Comparison of ENCODE assay signal across 21 mouse cellular contexts in genomic region chr11:51593368-51593767, GRCm38 (mm10). TPM values are rescaled to one million over a fixed set of nuclear protein-coding genes. Genes with fewer than 3 reads are reported as not detected.
DNase-seq lines count a peak whose midpoint lies in the region; ATAC-seq and TF ChIP-seq lines count a peak whose summit lies in the region.
"Had no signal": no experiment of that assay in that cellular context is flagged by ENCODE, and none has a peak within 500 bp of the region (broad histone marks: within the 10 kb centered on the region; RNA-seq: fewer than 3 reads in every experiment).

No protein-coding gene starts in this region.

- H3K9ac ChIP-seq in forebrain, embryonic 12.5 days: no peak overlapping the region
- H3K9ac ChIP-seq in forebrain, embryonic 14.5 days (ENCODE audit: low read length): no peak overlapping the region
- H3K9ac ChIP-seq in intestine, postnatal 0 days (ENCODE audit: low read depth, low read length): no peak overlapping the region
- no peak overlapping the region for H3K9ac ChIP-seq in intestine, embryonic 16.5 days (ENCODE audit: low read depth, low read length)
- H3K9ac ChIP-seq in CH12.LX (ENCODE audit: insufficient read depth, low read depth) (no peak overlapping the region), MEL (ENCODE audit: control insufficient read depth, low read depth, low read length, poor library complexity, severe bottlenecking) (no peak overlapping the region)
- H3K9ac ChIP-seq: embryonic facial prominence, embryonic 12.5 days; forebrain, embryonic 13.5 days; forebrain, postnatal 0 days had no signal

- TF ChIP-seq RAD21 in CH12.LX (IDR thresholded peaks at IDR 0.05; ENCODE audit: low read depth, low read length) (no peak), MEL (IDR thresholded peaks at IDR 0.05; ENCODE audit: low read depth, low read length) (no peak)

- no peak for DNase-seq in forebrain, embryonic 14.5 days (ENCODE audit: low spot score)
- DNase-seq in CH12.LX (ENCODE audit: extremely low read depth) (no peak), MEL (ENCODE audit: low read depth, low spot score) (peak; percentile 23)
- no peak for DNase-seq in adrenal gland, adult (ENCODE audit: inconsistent age in 2 of 2, low spot score in 1 of 2)
- DNase-seq in gastrocnemius, adult 8-10 months (ENCODE audit: low spot score in 2 of 2): no peak
- DNase-seq: adrenal gland, adult 8-10 months; adrenal gland, postnatal 14 days; adrenal gland, postnatal 36 days; cerebellum, adult 11-12 months; cerebellum, adult 2 months; cerebellum, adult 9-10 months; cerebellum, postnatal 10 days; cerebellum, postnatal 25 days; forebrain, postnatal 0 days had no signal

- no peak overlapping the region for H3K27ac ChIP-seq in forebrain, embryonic 12.5 days
- no peak overlapping the region for H3K27ac ChIP-seq in forebrain, embryonic 14.5 days (ENCODE audit: low read depth, low read length)
- peak overlapping the region; percentile 8; the same call in 1 of the 2 replicates for H3K27ac ChIP-seq in intestine, postnatal 0 days (ENCODE audit: low read depth, low read length)
- H3K27ac ChIP-seq in intestine, embryonic 16.5 days (ENCODE audit: low read length): no peak overlapping the region
- no peak overlapping the region for H3K27ac ChIP-seq in CH12.LX (ENCODE audit: insufficient read depth, low read depth)
- H3K27ac ChIP-seq in MEL (ENCODE audit: control insufficient read depth, low read depth, low read length): no peak overlapping the region
- H3K27ac ChIP-seq: embryonic facial prominence, embryonic 10.5 days; embryonic facial prominence, embryonic 12.5 days; forebrain, embryonic 13.5 days had no signal

- TF ChIP-seq EP300 in CH12.LX (IDR thresholded peaks at IDR 0.05; ENCODE audit: low read length) (no peak), MEL (IDR thresholded peaks at IDR 0.05; ENCODE audit: low read depth in 1 of 2, low read length in 2 of 2) (0 out of 4 replicates have a peak, but pooled peaks of 1 of the 2 experiments have one; percentile 4)

- no peak overlapping the region for H3K4me2 ChIP-seq in forebrain, embryonic 12.5 days
- no peak overlapping the region for H3K4me2 ChIP-seq in forebrain, embryonic 14.5 days (ENCODE audit: low read length)
- H3K4me2 ChIP-seq in intestine, postnatal 0 days (replicated peaks; ENCODE audit: low read depth): no peak overlapping the region
- no peak overlapping the region for H3K4me2 ChIP-seq in intestine, embryonic 16.5 days (ENCODE audit: low read depth, low read length)
- H3K4me2 ChIP-seq in CH12.LX (ENCODE audit: insufficient read depth, low read depth, poor library complexity, severe bottlenecking): no peak overlapping the region
- H3K4me2 ChIP-seq: embryonic facial prominence, embryonic 12.5 days; forebrain, embryonic 13.5 days had no signal

- TF ChIP-seq POLR2A in CH12.LX (IDR thresholded peaks at IDR 0.05; ENCODE audit: low read depth, low read length) (no peak), MEL (IDR thresholded peaks at IDR 0.05; ENCODE audit: control insufficient read depth in 1 of 2, insufficient read depth in 1 of 2, low read depth in 1 of 2, low read length in 2 of 2, poor library complexity in 1 of 2) (peak in 1 of 2 experiments; percentile 46; a peak in 1 of 4 replicates)

- no peak for TF ChIP-seq CTCF in intestine, postnatal 0 days (IDR thresholded peaks at IDR 0.05; ENCODE audit: low read depth)
- no peak for TF ChIP-seq CTCF in CH12.LX (conservative IDR thresholded peaks at IDR 0.05 in 1 of 2, IDR thresholded peaks at IDR 0.05 in 1 of 2; ENCODE audit: low read depth in 2 of 2, low read length in 2 of 2)
- no peak for TF ChIP-seq CTCF in MEL (IDR thresholded peaks at IDR 0.05 in 2 of 3, conservative IDR thresholded peaks at IDR 0.05 in 1 of 3; ENCODE audit: control insufficient read depth in 1 of 3, insufficient read depth in 1 of 3, low read depth in 2 of 3, low read length in 3 of 3, poor library complexity in 1 of 3, severe bottlenecking in 1 of 3)

- no peaks in the 10 kb centered on the region for H3K9me3 ChIP-seq in forebrain, embryonic 12.5 days
- H3K9me3 ChIP-seq in forebrain, embryonic 14.5 days (replicated peaks; ENCODE audit: control insufficient read depth, low read length): no peaks in the 10 kb centered on the region
- H3K9me3 ChIP-seq in intestine, postnatal 0 days (ENCODE audit: control insufficient read depth): no peaks in the 10 kb centered on the region
- no peaks in the 10 kb centered on the region for H3K9me3 ChIP-seq in intestine, embryonic 16.5 days (ENCODE audit: control insufficient read depth, low read length)
- H3K9me3 ChIP-seq in CH12.LX (replicated peaks; ENCODE audit: low read length) (no peaks in the 10 kb centered on the region), MEL (replicated peaks; ENCODE audit: insufficient read depth, low read length) (no peaks in the 10 kb centered on the region)
- H3K9me3 ChIP-seq: embryonic facial prominence, embryonic 12.5 days; forebrain, embryonic 13.5 days; G1E had no signal

- dilution Hi-C loops in CH12.LX (cut with MboI; ENCODE audit: extremely low pct_ligation_motif_present, extremely low pct_unique_long_range_greater_than_20kb, low sequenced_read_pairs): no loop called here

- 94% methylated on average over 4 of the region's 4 CpGs for WGBS in forebrain, embryonic 12.5 days
- WGBS in forebrain, embryonic 14.5 days: 97% methylated on average over 4 of the region's 4 CpGs
- WGBS in intestine, postnatal 0 days: 92% methylated on average over 4 of the region's 4 CpGs
- WGBS in intestine, embryonic 16.5 days: 96% methylated on average over 4 of the region's 4 CpGs

- H3K36me3 ChIP-seq in forebrain, embryonic 12.5 days (replicated peaks): peaks cover 99% of the 10 kb centered on the region
- H3K36me3 ChIP-seq in forebrain, embryonic 14.5 days (ENCODE audit: control insufficient read depth, insufficient read depth, low read length): peaks cover 99% of the 10 kb centered on the region
- peaks cover 84% of the 10 kb centered on the region for H3K36me3 ChIP-seq in intestine, postnatal 0 days (ENCODE audit: control insufficient read depth, insufficient read depth)
- peaks cover 21% of the 10 kb centered on the region; the same call in 1 of the 2 replicates for H3K36me3 ChIP-seq in intestine, embryonic 16.5 days (ENCODE audit: control insufficient read depth, insufficient read depth, low read length)
- peaks cover 77 to 94% of the 10 kb centered on the region in 2 experiments for H3K36me3 ChIP-seq in CH12.LX (replicated peaks in 1 of 2; ENCODE audit: control insufficient read depth in 1 of 2, insufficient read depth in 1 of 2, low read length in 1 of 2)
- peaks cover 24 to 53% of the 10 kb centered on the region in 2 experiments for H3K36me3 ChIP-seq in MEL (ENCODE audit: control insufficient read depth in 1 of 2, insufficient read depth in 2 of 2, low read length in 2 of 2)

- ATAC-seq in forebrain, embryonic 12.5 days (ENCODE audit: low FRiP score): 0 out of 2 replicates have a peak, but pooled peaks have one; percentile 9
- no peak for ATAC-seq in forebrain, embryonic 14.5 days
- no peak for ATAC-seq in intestine, postnatal 0 days
- no peak for ATAC-seq in intestine, embryonic 16.5 days
- ATAC-seq: forebrain, embryonic 13.5 days; forebrain, postnatal 0 days had no signal

- in situ Hi-C loops in CH12.LX (cut with MboI; ENCODE audit: low pct_ligation_motif_present, low pct_unique_long_range_greater_than_20kb, low sequenced_read_pairs): no loop called here

- H3K4me1 ChIP-seq in forebrain, embryonic 12.5 days: peaks cover 2% of the 10 kb centered on the region; the same call in 1 of the 2 replicates
- no peaks in the 10 kb centered on the region for H3K4me1 ChIP-seq in forebrain, embryonic 14.5 days (ENCODE audit: control insufficient read depth, insufficient read depth, low read length)
- H3K4me1 ChIP-seq in intestine, postnatal 0 days (replicated peaks; ENCODE audit: control insufficient read depth, insufficient read depth, low read length): no peaks in the 10 kb centered on the region
- 0 out of 2 replicates have a peak, but pooled peaks cover 3% of the 10 kb centered on the region for H3K4me1 ChIP-seq in intestine, embryonic 16.5 days (ENCODE audit: control insufficient read depth, insufficient read depth, low read length)
- H3K4me1 ChIP-seq in CH12.LX (ENCODE audit: control insufficient read depth in 1 of 2, insufficient read depth in 2 of 2): peaks cover 0 to 14% of the 10 kb centered on the region in 2 experiments; a peak in 1 of 4 replicates
- H3K4me1 ChIP-seq in MEL (ENCODE audit: control insufficient read depth in 1 of 2, insufficient read depth in 2 of 2, low read length in 2 of 2): peaks cover 2% of the 10 kb centered on the region in 2 experiments; a peak in 2 of 4 replicates
- H3K4me1 ChIP-seq: embryonic facial prominence, embryonic 10.5 days; embryonic facial prominence, embryonic 12.5 days; forebrain, embryonic 13.5 days had no signal

- H3K4me3 ChIP-seq in forebrain, embryonic 12.5 days (replicated peaks): no peak overlapping the region
- H3K4me3 ChIP-seq in forebrain, embryonic 14.5 days (ENCODE audit: low read depth, low read length): no peak overlapping the region
- no peak overlapping the region for H3K4me3 ChIP-seq in intestine, postnatal 0 days (ENCODE audit: low read depth, low read length)
- H3K4me3 ChIP-seq in intestine, embryonic 16.5 days (ENCODE audit: low read length): no peak overlapping the region
- no peak overlapping the region for H3K4me3 ChIP-seq in CH12.LX (replicated peaks in 1 of 3; ENCODE audit: low read depth in 2 of 3, low read length in 2 of 3, poor library complexity in 1 of 3)
- H3K4me3 ChIP-seq in MEL (ENCODE audit: control insufficient read depth in 1 of 2, insufficient read depth in 1 of 2, low read depth in 2 of 2, low read length in 2 of 2): no peak overlapping the region
- H3K4me3 ChIP-seq: embryonic facial prominence, embryonic 10.5 days; embryonic facial prominence, embryonic 12.5 days; forebrain, embryonic 13.5 days had no signal

- H3K27me3 ChIP-seq in forebrain, embryonic 12.5 days: no peaks in the 10 kb centered on the region
- H3K27me3 ChIP-seq in forebrain, embryonic 14.5 days (replicated peaks; ENCODE audit: control insufficient read depth, insufficient read depth, low read length): no peaks in the 10 kb centered on the region
- no peaks in the 10 kb centered on the region for H3K27me3 ChIP-seq in intestine, postnatal 0 days (replicated peaks; ENCODE audit: control insufficient read depth, insufficient read depth, low read length)
- H3K27me3 ChIP-seq in intestine, embryonic 16.5 days (replicated peaks; ENCODE audit: control insufficient read depth, insufficient read depth, low read length): no peaks in the 10 kb centered on the region
- H3K27me3 ChIP-seq in CH12.LX (replicated peaks) (no peaks in the 10 kb centered on the region), MEL (ENCODE audit: control insufficient read depth in 1 of 2, insufficient read depth in 2 of 2, low read length in 2 of 2) (no peaks in the 10 kb centered on the region)
- H3K27me3 ChIP-seq: embryonic facial prominence, embryonic 12.5 days; forebrain, embryonic 13.5 days had no signal

- H3K79me2 ChIP-seq in CH12.LX (replicated peaks; ENCODE audit: control insufficient read depth, extremely low read depth, insufficient read depth, poor library complexity, severe bottlenecking) (no peaks in the 10 kb centered on the region), MEL (ENCODE audit: control insufficient read depth, insufficient read depth, low read length, poor library complexity) (no peaks in the 10 kb centered on the region; the same call in 1 of the 2 replicates)

RNA-seq across cellular contexts. Expression of gene Phykpl, which starts 8.8 kb away (rescaled TPM):
- polyA plus RNA-seq in forebrain, embryonic 12.5 days (2016; fragmentation: Nextera tagmentation; extraction: Ambion mirVana): 15.1 and 16.4 TPM in 2 replicates
- polyA plus RNA-seq in forebrain, embryonic 14.5 days (2014; fragmentation: Nextera tagmentation; extraction: Ambion mirVana): 9.2 and 9.7 TPM in 2 replicates
- 22.7 and 24.2 TPM in 2 replicates for polyA plus RNA-seq in intestine, postnatal 0 days (2015; fragmentation: Nextera tagmentation; extraction: Ambion mirVana)
- polyA plus RNA-seq in intestine, embryonic 16.5 days (2015; fragmentation: Nextera tagmentation; extraction: Ambion mirVana): 20.5 and 20.9 TPM in 2 replicates
- total RNA-seq in CH12.LX (2012; rRNA removed) (30.9 and 40.5 TPM in 2 replicates), CH12.LX (2014; rRNA removed) (19.4 and 25.2 TPM in 2 replicates), MEL (2012; rRNA removed) (17.2 and 22.7 TPM in 2 replicates)
- polyA plus RNA-seq in CH12.LX (2012; ENCODE audit: insufficient read length, low read depth) (39.6 and 44.0 TPM in 2 replicates), MEL (2012; ENCODE audit: insufficient read depth in 1 of 2, insufficient read length in 2 of 2, low read depth in 1 of 2, low replicate concordance in 2 of 2, missing spikeins in 1 of 2) (10 to 100 TPM in 1 of 2 experiments, not detected in 1; 23.0 TPM)
- 10 to 100 TPM in 3 of 4 experiments, 1 to 10 TPM in 1; 9.4 to 13.5 (median 12.8) TPM for total RNA-seq in gastrocnemius, adult 8-10 months (2022)

RNA-seq across cellular contexts. Expression of gene Hnrnpab, which starts 13.3 kb away (rescaled TPM):
- polyA plus RNA-seq in forebrain, embryonic 12.5 days (2016; fragmentation: Nextera tagmentation; extraction: Ambion mirVana): 853 and 874 TPM in 2 replicates
- polyA plus RNA-seq in forebrain, embryonic 14.5 days (2014; fragmentation: Nextera tagmentation; extraction: Ambion mirVana): 545 and 644 TPM in 2 replicates
- 181 and 191 TPM in 2 replicates for polyA plus RNA-seq in intestine, postnatal 0 days (2015; fragmentation: Nextera tagmentation; extraction: Ambion mirVana)
- polyA plus RNA-seq in intestine, embryonic 16.5 days (2015; fragmentation: Nextera tagmentation; extraction: Ambion mirVana): 261 and 264 TPM in 2 replicates
- 893 and 1,222 TPM in 2 replicates for total RNA-seq in CH12.LX (2012; rRNA removed)
- 1,100 and 1,160 TPM in 2 replicates for total RNA-seq in CH12.LX (2014; rRNA removed)
- polyA plus RNA-seq in CH12.LX (2012; ENCODE audit: insufficient read length, low read depth): 2,181 and 2,430 TPM in 2 replicates
- total RNA-seq in MEL (2012; rRNA removed): 894 and 908 TPM in 2 replicates
- polyA plus RNA-seq in MEL (2012; ENCODE audit: insufficient read depth in 1 of 2, insufficient read length in 2 of 2, low read depth in 1 of 2, low replicate concordance in 2 of 2, missing spikeins in 1 of 2): 1,000 to 10,000 TPM in 1 of 2 experiments, 100 to 1,000 TPM in 1; 184 to 1,104 TPM
- total RNA-seq in gastrocnemius, adult 8-10 months (2022): 100 to 1,000 TPM in 2 of 4 experiments, 10 to 100 TPM in 2; 91.0 to 116 (median 101) TPM

RNA-seq across cellular contexts. Expression of gene Nhp2, which starts 26.2 kb away (rescaled TPM):
- 126 and 131 TPM in 2 replicates for polyA plus RNA-seq in forebrain, embryonic 12.5 days (2016; fragmentation: Nextera tagmentation; extraction: Ambion mirVana)
- 114 and 150 TPM in 2 replicates for polyA plus RNA-seq in forebrain, embryonic 14.5 days (2014; fragmentation: Nextera tagmentation; extraction: Ambion mirVana)
- polyA plus RNA-seq in intestine, postnatal 0 days (2015; fragmentation: Nextera tagmentation; extraction: Ambion mirVana): 98.2 and 101 TPM in 2 replicates
- 150 and 175 TPM in 2 replicates for polyA plus RNA-seq in intestine, embryonic 16.5 days (2015; fragmentation: Nextera tagmentation; extraction: Ambion mirVana)
- total RNA-seq in CH12.LX (2012; rRNA removed) (489 and 641 TPM in 2 replicates), CH12.LX (2014; rRNA removed) (649 and 722 TPM in 2 replicates), MEL (2012; rRNA removed) (588 and 649 TPM in 2 replicates)
- polyA plus RNA-seq in CH12.LX (2012; ENCODE audit: insufficient read length, low read depth) (847 and 914 TPM in 2 replicates), MEL (2012; ENCODE audit: insufficient read depth in 1 of 2, insufficient read length in 2 of 2, low read depth in 1 of 2, low replicate concordance in 2 of 2, missing spikeins in 1 of 2) (1,000 to 10,000 TPM in 1 of 2 experiments, 100 to 1,000 TPM in 1; 739 to 6,489 TPM)
- 10 to 100 TPM; 23.0 to 28.1 (median 25.8) TPM for total RNA-seq in gastrocnemius, adult 8-10 months (2022)

RNA-seq across cellular contexts. Expression of gene Rmnd5b, which starts 42.3 kb away (rescaled TPM):
- 43.4 and 44.7 TPM in 2 replicates for polyA plus RNA-seq in forebrain, embryonic 12.5 days (2016; fragmentation: Nextera tagmentation; extraction: Ambion mirVana)
- 77.0 and 86.4 TPM in 2 replicates for polyA plus RNA-seq in forebrain, embryonic 14.5 days (2014; fragmentation: Nextera tagmentation; extraction: Ambion mirVana)
- 32.4 and 34.2 TPM in 2 replicates for polyA plus RNA-seq in intestine, postnatal 0 days (2015; fragmentation: Nextera tagmentation; extraction: Ambion mirVana)
- polyA plus RNA-seq in intestine, embryonic 16.5 days (2015; fragmentation: Nextera tagmentation; extraction: Ambion mirVana): 42.0 and 44.4 TPM in 2 replicates
- total RNA-seq in CH12.LX (2012; rRNA removed) (46.6 and 46.7 TPM in 2 replicates), CH12.LX (2014; rRNA removed) (39.0 and 41.1 TPM in 2 replicates), MEL (2012; rRNA removed) (52.5 and 55.1 TPM in 2 replicates)
- polyA plus RNA-seq in CH12.LX (2012; ENCODE audit: insufficient read length, low read depth) (59.5 and 60.2 TPM in 2 replicates), MEL (2012; ENCODE audit: insufficient read depth in 1 of 2, insufficient read length in 2 of 2, low read depth in 1 of 2, low replicate concordance in 2 of 2, missing spikeins in 1 of 2) (10 to 100 TPM in 1 of 2 experiments, not detected in 1; 63.0 TPM)
- total RNA-seq in gastrocnemius, adult 8-10 months (2022): 10 to 100 TPM; 10.5 to 13.0 (median 12.3) TPM

RNA-seq across cellular contexts. Expression of gene N4bp3, which starts 57.3 kb away (rescaled TPM):
- polyA plus RNA-seq in forebrain, embryonic 12.5 days (2016; fragmentation: Nextera tagmentation; extraction: Ambion mirVana): 9.5 and 10.5 TPM in 2 replicates
- 6.6 and 9.9 TPM in 2 replicates for polyA plus RNA-seq in forebrain, embryonic 14.5 days (2014; fragmentation: Nextera tagmentation; extraction: Ambion mirVana)
- polyA plus RNA-seq in intestine, postnatal 0 days (2015; fragmentation: Nextera tagmentation; extraction: Ambion mirVana): 8.5 and 8.8 TPM in 2 replicates
- polyA plus RNA-seq in intestine, embryonic 16.5 days (2015; fragmentation: Nextera tagmentation; extraction: Ambion mirVana): 16.1 and 17.0 TPM in 2 replicates
- total RNA-seq in CH12.LX (2012; rRNA removed) (19.7 and 21.2 TPM in 2 replicates), CH12.LX (2014; rRNA removed) (17.8 and 19.1 TPM in 2 replicates), MEL (2012; rRNA removed) (6.9 and 7.1 TPM in 2 replicates)
- polyA plus RNA-seq in CH12.LX (2012; ENCODE audit: insufficient read length, low read depth) (22.1 and 25.4 TPM in 2 replicates), MEL (2012; ENCODE audit: insufficient read depth in 1 of 2, insufficient read length in 2 of 2, low read depth in 1 of 2, low replicate concordance in 2 of 2, missing spikeins in 1 of 2) (10 to 100 TPM in 1 of 2 experiments, not detected in 1; 11.5 TPM)
- 1 to 10 TPM; 2.0 to 3.1 (median 2.5) TPM for total RNA-seq in gastrocnemius, adult 8-10 months (2022)
